Comparison of ENCODE assay signal across 8 mouse cellular contexts in genomic region chr11:116167232-116167631, GRCm38 (mm10). TPM values are rescaled to one million over a fixed set of nuclear protein-coding genes. Genes with fewer than 3 reads are reported as not detected.
DNase-seq lines count a peak whose midpoint lies in the region; ATAC-seq and TF ChIP-seq lines count a peak whose summit lies in the region.

No protein-coding gene starts in this region.

- no peaks in the 10 kb centered on the region for H3K9me3 ChIP-seq in kidney, embryonic 15.5 days (replicated peaks)
- no peaks in the 10 kb centered on the region for H3K9me3 ChIP-seq in heart, embryonic 16.5 days (replicated peaks; ENCODE audit: control insufficient read depth, low read length)
- H3K9me3 ChIP-seq in midbrain, embryonic 11.5 days (ENCODE audit: control insufficient read depth, low read length) = no peaks in the 10 kb centered on the region

- ATAC-seq in kidney, embryonic 15.5 days (replicated peaks; ENCODE audit: low FRiP score) = no peak
- ATAC-seq in heart, embryonic 16.5 days (replicated peaks; ENCODE audit: extremely low read depth, insufficient read depth, low FRiP score) = 0 out of 2 replicates have a peak, but pooled peaks have one; percentile 12
- ATAC-seq in midbrain, embryonic 11.5 days (ENCODE audit: low FRiP score) = no peak
- no peak for ATAC-seq in monocyte, adult 5-6 weeks (replicated peaks; ENCODE audit: insufficient number of reproducible peaks, low FRiP score, low TSS enrichment, poor library complexity, severe bottlenecking)

- no peak for TF ChIP-seq CTCF in brain, embryonic 14.5 days (IDR thresholded peaks at IDR 0.05; ENCODE audit: borderline replicate concordance, extremely low read depth, insufficient read depth, insufficient read length)

- no peak for DNase-seq in kidney, postnatal 14 days
- DNase-seq in brain, embryonic 14.5 days (ENCODE audit: low read depth) = peak; percentile 55
- peak; percentile 91 for DNase-seq in midbrain, embryonic 11.5 days (ENCODE audit: low spot score, missing footprints)
- DNase-seq in ovary, postnatal 36 days (ENCODE audit: low spot score) = no peak
- DNase-seq in right cerebral cortex, postnatal 25 days = no peak

- TF ChIP-seq POLR2A in brain, embryonic 14.5 days (IDR thresholded peaks at IDR 0.05; ENCODE audit: borderline replicate concordance, extremely low read depth, insufficient read depth, insufficient read length, poor library complexity, severe bottlenecking) = no peak

- peak overlapping the region; percentile 84 for H3K4me2 ChIP-seq in kidney, embryonic 15.5 days
- peak overlapping the region; percentile 78 for H3K4me2 ChIP-seq in heart, embryonic 16.5 days (ENCODE audit: low read depth, low read length)
- peak overlapping the region; percentile 84 for H3K4me2 ChIP-seq in midbrain, embryonic 11.5 days

- WGBS in kidney, embryonic 15.5 days = 9% methylated on average over 6 of the region's 6 CpGs
- WGBS in heart, embryonic 16.5 days = 5% methylated on average over 6 of the region's 6 CpGs
- 11% methylated on average over 6 of the region's 6 CpGs for WGBS in midbrain, embryonic 11.5 days

- H3K27ac ChIP-seq in kidney, embryonic 15.5 days = peak overlapping the region; percentile 95
- peak overlapping the region; percentile 97 for H3K27ac ChIP-seq in heart, embryonic 16.5 days (ENCODE audit: low read length)
- peak overlapping the region; percentile 74 for H3K27ac ChIP-seq in midbrain, embryonic 11.5 days (ENCODE audit: low read depth, low read length)

- peak overlapping the region; percentile 71 for H3K4me3 ChIP-seq in kidney, embryonic 15.5 days (replicated peaks)
- H3K4me3 ChIP-seq in heart, embryonic 16.5 days (ENCODE audit: low read length) = peak overlapping the region; percentile 86
- H3K4me3 ChIP-seq in midbrain, embryonic 11.5 days (ENCODE audit: low read depth, low read length) = peak overlapping the region; percentile 63

- H3K36me3 ChIP-seq in kidney, embryonic 15.5 days = peaks cover 33% of the 10 kb centered on the region
- H3K36me3 ChIP-seq in heart, embryonic 16.5 days (ENCODE audit: control insufficient read depth, insufficient read depth) = peaks cover 6% of the 10 kb centered on the region; the same call in 1 of the 2 replicates
- peaks cover 3% of the 10 kb centered on the region; the same call in 1 of the 2 replicates for H3K36me3 ChIP-seq in midbrain, embryonic 11.5 days (ENCODE audit: control insufficient read depth, insufficient read depth, low read length)

- peaks cover 44% of the 10 kb centered on the region for H3K4me1 ChIP-seq in kidney, embryonic 15.5 days
- H3K4me1 ChIP-seq in heart, embryonic 16.5 days (ENCODE audit: control insufficient read depth, insufficient read depth, low read length) = peaks cover 13% of the 10 kb centered on the region
- peaks cover 14% of the 10 kb centered on the region; the same call in 1 of the 2 replicates for H3K4me1 ChIP-seq in midbrain, embryonic 11.5 days (ENCODE audit: control insufficient read depth, insufficient read depth, low read length)

- no peaks in the 10 kb centered on the region for H3K27me3 ChIP-seq in kidney, embryonic 15.5 days
- no peaks in the 10 kb centered on the region for H3K27me3 ChIP-seq in heart, embryonic 16.5 days (ENCODE audit: control insufficient read depth, insufficient read depth, low read length)
- no peaks in the 10 kb centered on the region for H3K27me3 ChIP-seq in midbrain, embryonic 11.5 days (ENCODE audit: control insufficient read depth, insufficient read depth, low read length)

- H3K9ac ChIP-seq in kidney, embryonic 15.5 days = peak overlapping the region; percentile 78
- peak overlapping the region; percentile 85 for H3K9ac ChIP-seq in heart, embryonic 16.5 days (ENCODE audit: low read length)
- peak overlapping the region; percentile 78 for H3K9ac ChIP-seq in midbrain, embryonic 11.5 days (ENCODE audit: low read length)

RNA-seq across cellular contexts. Expression of gene Fbf1, which starts 0.7 kb away (rescaled TPM):
- polyA plus RNA-seq in kidney, embryonic 15.5 days (2015; fragmentation: Nextera tagmentation; extraction: Ambion mirVana) = 37.4 and 41.4 TPM in 2 replicates
- 144 and 153 TPM in 2 replicates for polyA plus RNA-seq in brain, embryonic 14.5 days (2012; rRNA removed)
- 20.8 and 23.7 TPM in 2 replicates for polyA plus RNA-seq in heart, embryonic 16.5 days (2015; fragmentation: Nextera tagmentation; extraction: Ambion mirVana)
- 28.7 and 30.1 TPM in 2 replicates for polyA plus RNA-seq in midbrain, embryonic 11.5 days (2014; fragmentation: Nextera tagmentation; extraction: Ambion mirVana)
- total RNA-seq in monocyte, adult 5-6 weeks (2017) = 12.9 to 31.1 TPM (median 16.4 TPM) in 3 replicates

RNA-seq across cellular contexts. Expression of gene Mrpl38, which starts 28.6 kb away (rescaled TPM):
- polyA plus RNA-seq in kidney, embryonic 15.5 days (2015; fragmentation: Nextera tagmentation; extraction: Ambion mirVana) = 102 and 112 TPM in 2 replicates
- polyA plus RNA-seq in brain, embryonic 14.5 days (2012; rRNA removed) = 31.8 and 38.6 TPM in 2 replicates
- 102 and 106 TPM in 2 replicates for polyA plus RNA-seq in heart, embryonic 16.5 days (2015; fragmentation: Nextera tagmentation; extraction: Ambion mirVana)
- polyA plus RNA-seq in midbrain, embryonic 11.5 days (2014; fragmentation: Nextera tagmentation; extraction: Ambion mirVana) = 96.3 and 97.0 TPM in 2 replicates
- total RNA-seq in monocyte, adult 5-6 weeks (2017) = 10.7 to 28.4 TPM (median 15.3 TPM) in 3 replicates

RNA-seq across cellular contexts. Expression of gene Ten1, which starts 31.4 kb away (rescaled TPM):
- polyA plus RNA-seq in kidney, embryonic 15.5 days (2015; fragmentation: Nextera tagmentation; extraction: Ambion mirVana) = 75.6 and 79.4 TPM in 2 replicates
- polyA plus RNA-seq in brain, embryonic 14.5 days (2012; rRNA removed) = 55.6 and 64.5 TPM in 2 replicates
- polyA plus RNA-seq in heart, embryonic 16.5 days (2015; fragmentation: Nextera tagmentation; extraction: Ambion mirVana) = 76.0 and 84.5 TPM in 2 replicates
- 48.6 and 55.6 TPM in 2 replicates for polyA plus RNA-seq in midbrain, embryonic 11.5 days (2014; fragmentation: Nextera tagmentation; extraction: Ambion mirVana)
- 27.4 to 31.3 TPM (median 30.8 TPM) in 3 replicates for total RNA-seq in monocyte, adult 5-6 weeks (2017)

RNA-seq across cellular contexts. Expression of gene Acox1, which starts 31.6 kb away (rescaled TPM):
- 32.6 and 35.9 TPM in 2 replicates for polyA plus RNA-seq in kidney, embryonic 15.5 days (2015; fragmentation: Nextera tagmentation; extraction: Ambion mirVana)
- polyA plus RNA-seq in brain, embryonic 14.5 days (2012; rRNA removed) = 72.1 and 78.9 TPM in 2 replicates
- polyA plus RNA-seq in heart, embryonic 16.5 days (2015; fragmentation: Nextera tagmentation; extraction: Ambion mirVana) = 38.6 and 40.5 TPM in 2 replicates
- polyA plus RNA-seq in midbrain, embryonic 11.5 days (2014; fragmentation: Nextera tagmentation; extraction: Ambion mirVana) = 32.8 and 36.1 TPM in 2 replicates
- 26.1 to 35.6 TPM (median 28.5 TPM) in 3 replicates for total RNA-seq in monocyte, adult 5-6 weeks (2017)

RNA-seq across cellular contexts. Expression of gene Trim65, which starts 36.3 kb away (rescaled TPM):
- polyA plus RNA-seq in kidney, embryonic 15.5 days (2015; fragmentation: Nextera tagmentation; extraction: Ambion mirVana) = 4.5 and 5.4 TPM in 2 replicates
- polyA plus RNA-seq in brain, embryonic 14.5 days (2012; rRNA removed) = 2.2 and 3.4 TPM in 2 replicates
- polyA plus RNA-seq in heart, embryonic 16.5 days (2015; fragmentation: Nextera tagmentation; extraction: Ambion mirVana) = 5.3 and 6.5 TPM in 2 replicates
- polyA plus RNA-seq in midbrain, embryonic 11.5 days (2014; fragmentation: Nextera tagmentation; extraction: Ambion mirVana) = 1.3 TPM in 2 replicates
- total RNA-seq in monocyte, adult 5-6 weeks (2017) = 13.9 to 23.1 TPM (median 20.1 TPM) in 3 replicates

Comparison
In these comparisons a context has a peak if more than half of its experiments do, and no peak if none do; other contexts are left out.
1. DNase-seq: peak in brain, embryonic 14.5 days (single experiment) and midbrain, embryonic 11.5 days (single experiment); none in kidney, postnatal 14 days (single experiment), ovary, postnatal 36 days (single experiment) and right cerebral cortex, postnatal 25 days (single experiment).
2. Peak in every context shown above with its lines, with median percentiles within 50 percentile points of each other: H3K27ac ChIP-seq, H3K4me2 ChIP-seq, H3K4me3 ChIP-seq and H3K9ac ChIP-seq.